Mouse (Mus musculus): ENCODE measurements around the gene Agk. TPM values are rescaled to one million over a fixed set of nuclear protein-coding genes. Genes with fewer than 3 reads are reported as not detected.
A peak's percentile ranks its signal among the peaks of the same experiment; 100 is the strongest.

Gene Agk
- polyA plus RNA-seq, 1 experiment: 11.0 TPM

DNA sequence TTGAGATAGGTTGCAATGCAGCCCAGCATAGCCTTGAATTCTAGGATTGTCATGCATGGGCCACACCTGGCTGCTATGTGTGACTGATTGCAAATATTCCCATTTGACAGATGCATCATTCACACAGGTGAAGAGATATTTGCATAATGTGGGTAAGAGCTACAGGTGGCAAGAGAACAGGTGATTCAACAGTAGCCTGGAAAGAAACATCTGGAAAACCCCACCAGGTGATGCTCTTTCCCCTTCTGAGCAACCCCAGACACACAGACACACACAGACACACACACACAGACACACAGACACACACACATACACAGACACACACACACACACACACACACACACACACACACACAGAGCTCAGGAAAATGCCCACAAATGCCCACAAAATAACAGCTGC is 106.8 kb downstream of the Agk start:
- Histone ChIP-seq H3K79me2 (ENCODE audit: control insufficient read depth, insufficient read depth) (no peaks in the 10 kb centered on the region), H3K79me3 (ENCODE audit: low read depth) (no peaks in the 10 kb centered on the region), H3K36me3 (ENCODE audit: control insufficient read depth, insufficient read depth) (no peaks in the 10 kb centered on the region)

GRCm38 (mm10) chr6:40432346-40433275 is 107.6 kb downstream of the Agk start:
- H3ac ChIP-seq (ENCODE audit: control insufficient read depth, insufficient read length, low read depth): no peak overlapping the region
- TF ChIP-seq FOSL1 (IDR thresholded peaks at IDR 0.05; ENCODE audit: insufficient read depth, low read length, poor library complexity, severe bottlenecking) (no peak), MYOD1 (IDR thresholded peaks at IDR 0.05; ENCODE audit: control insufficient read depth, insufficient read length, low read depth) (no peak), MYOG (IDR thresholded peaks at IDR 0.05; ENCODE audit: control insufficient read depth, extremely low read depth, insufficient read length) (no peak), MAX (IDR thresholded peaks at IDR 0.05) (no peak), USF1 (IDR thresholded peaks at IDR 0.05; ENCODE audit: low read depth) (no peak), CEBPB (IDR thresholded peaks at IDR 0.05; ENCODE audit: low read depth) (no peak), CTCF (IDR thresholded peaks at IDR 0.05; ENCODE audit: control insufficient read depth, insufficient read depth, insufficient read length) (no peak)
- no peaks in the 10 kb centered on the region for H3K36me3 ChIP-seq (ENCODE audit: control insufficient read depth, insufficient read depth)
- H3K79me2 ChIP-seq (ENCODE audit: control insufficient read depth, insufficient read depth): no peaks in the 10 kb centered on the region
- H3K79me3 ChIP-seq (ENCODE audit: low read depth): no peaks in the 10 kb centered on the region
- no peak overlapping the region for H3K4me3 ChIP-seq (ENCODE audit: insufficient read depth, poor library complexity, severe bottlenecking)
- no peaks in the 10 kb centered on the region for H3K27me3 ChIP-seq (ENCODE audit: control insufficient read depth, insufficient read depth, insufficient read length)

More for the DNA sequence above, 106.8 kb downstream of the Agk start:
- no peak overlapping the region for H3ac ChIP-seq (ENCODE audit: control insufficient read depth, insufficient read length, low read depth)
- H3K27me3 ChIP-seq (ENCODE audit: control insufficient read depth, insufficient read depth, insufficient read length): no peaks in the 10 kb centered on the region
- no peak overlapping the region for H3K4me3 ChIP-seq (ENCODE audit: insufficient read depth, poor library complexity, severe bottlenecking)
- TF ChIP-seq FOSL1 (IDR thresholded peaks at IDR 0.05; ENCODE audit: insufficient read depth, low read length, poor library complexity, severe bottlenecking) (no peak), CTCF (IDR thresholded peaks at IDR 0.05; ENCODE audit: control insufficient read depth, insufficient read depth, insufficient read length) (no peak), CEBPB (IDR thresholded peaks at IDR 0.05; ENCODE audit: low read depth) (no peak)

DNA sequence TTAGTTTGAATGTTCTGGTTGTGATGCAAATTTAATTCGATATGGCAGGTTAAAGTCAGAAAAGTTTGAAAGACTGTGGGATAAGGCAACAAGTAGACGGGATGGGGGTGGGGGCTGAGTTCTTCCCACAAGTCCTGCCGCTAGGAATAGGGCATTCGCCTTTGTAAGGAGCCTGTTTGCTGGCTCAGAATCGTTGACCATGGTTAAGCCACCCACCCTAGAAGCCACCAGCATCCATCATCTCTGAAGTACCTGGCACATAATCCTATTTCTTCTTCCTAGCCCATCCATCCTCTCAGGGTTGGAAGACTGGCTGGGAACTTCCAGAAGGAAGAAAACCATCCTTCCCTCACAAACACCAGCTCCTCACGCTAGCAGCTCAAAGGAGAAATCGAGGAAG is 109.7 kb downstream of the Agk start:
- Histone ChIP-seq H3K79me2 (ENCODE audit: control insufficient read depth, insufficient read depth) (no peaks in the 10 kb centered on the region), H3K4me3 (ENCODE audit: insufficient read depth, poor library complexity, severe bottlenecking) (peak overlapping the region; percentile 44), H3ac (ENCODE audit: control insufficient read depth, insufficient read length, low read depth) (no peak overlapping the region), H3K79me3 (ENCODE audit: low read depth) (no peaks in the 10 kb centered on the region), H3K27me3 (ENCODE audit: control insufficient read depth, insufficient read depth, insufficient read length) (peaks cover 2% of the 10 kb centered on the region), H3K36me3 (ENCODE audit: control insufficient read depth, insufficient read depth) (no peaks in the 10 kb centered on the region)
- no peak for TF ChIP-seq FOSL1 (IDR thresholded peaks at IDR 0.05; ENCODE audit: insufficient read depth, low read length, poor library complexity, severe bottlenecking)
- TF ChIP-seq USF1 (IDR thresholded peaks at IDR 0.05; ENCODE audit: low read depth): no peak
- no peak for TF ChIP-seq MYOD1 (IDR thresholded peaks at IDR 0.05; ENCODE audit: control insufficient read depth, insufficient read length, low read depth)
- no peak for TF ChIP-seq MAX (IDR thresholded peaks at IDR 0.05)
- TF ChIP-seq MYOG (IDR thresholded peaks at IDR 0.05; ENCODE audit: control insufficient read depth, extremely low read depth, insufficient read length): no peak

GRCm38 (mm10) chr6:40435151-40436046 is 110.4 kb downstream of the Agk start:
- Histone ChIP-seq H3K4me3 (ENCODE audit: insufficient read depth, poor library complexity, severe bottlenecking) (peak overlapping the region; percentile 44), H3K79me3 (ENCODE audit: low read depth) (no peaks in the 10 kb centered on the region), H3K27me3 (ENCODE audit: control insufficient read depth, insufficient read depth, insufficient read length) (peaks cover 7% of the 10 kb centered on the region), H3K79me2 (ENCODE audit: control insufficient read depth, insufficient read depth) (no peaks in the 10 kb centered on the region), H3K36me3 (ENCODE audit: control insufficient read depth, insufficient read depth) (no peaks in the 10 kb centered on the region), H3ac (ENCODE audit: control insufficient read depth, insufficient read length, low read depth) (peak overlapping the region; percentile 45)
- TF ChIP-seq USF1 (IDR thresholded peaks at IDR 0.05; ENCODE audit: low read depth) (no peak), MAX (IDR thresholded peaks at IDR 0.05) (no peak), CEBPB (IDR thresholded peaks at IDR 0.05; ENCODE audit: low read depth) (no peak), FOSL1 (IDR thresholded peaks at IDR 0.05; ENCODE audit: insufficient read depth, low read length, poor library complexity, severe bottlenecking) (no peak), MYOG (IDR thresholded peaks at IDR 0.05; ENCODE audit: control insufficient read depth, extremely low read depth, insufficient read length) (no peak), CTCF (IDR thresholded peaks at IDR 0.05; ENCODE audit: control insufficient read depth, insufficient read depth, insufficient read length) (no peak), MYOD1 (IDR thresholded peaks at IDR 0.05; ENCODE audit: control insufficient read depth, insufficient read length, low read depth) (no peak)

GRCm38 (mm10) chr6:40436047-40436483 is 111.1 kb downstream of the Agk start, which contains the start of gene E330009J07Rik:
E330009J07Rik (minus strand) TSS chr6:40436135.
- H3K79me3 ChIP-seq (ENCODE audit: low read depth): no peaks in the 10 kb centered on the region

More at GRCm38 (mm10) chr6:40436047-40436483, 111.1 kb downstream of the Agk start, which contains the start of gene E330009J07Rik:
- H3ac ChIP-seq (ENCODE audit: control insufficient read depth, insufficient read length, low read depth): peak within 1 kb of the TSS; percentile 45
- H3K4me3 ChIP-seq (ENCODE audit: insufficient read depth, poor library complexity, severe bottlenecking): peak within 1 kb of the TSS; percentile 44
- TF ChIP-seq FOSL1 (IDR thresholded peaks at IDR 0.05; ENCODE audit: insufficient read depth, low read length, poor library complexity, severe bottlenecking): no peak
- no peak for TF ChIP-seq CEBPB (IDR thresholded peaks at IDR 0.05; ENCODE audit: low read depth)
- TF ChIP-seq MYOG (IDR thresholded peaks at IDR 0.05; ENCODE audit: control insufficient read depth, extremely low read depth, insufficient read length): no peak
- H3K36me3 ChIP-seq (ENCODE audit: control insufficient read depth, insufficient read depth): no peaks in the 10 kb centered on the region
- no peaks in the 10 kb centered on the region for H3K79me2 ChIP-seq (ENCODE audit: control insufficient read depth, insufficient read depth)
- peaks cover 10% of the 10 kb centered on the region for H3K27me3 ChIP-seq (ENCODE audit: control insufficient read depth, insufficient read depth, insufficient read length)
